In the genomic region with DNA sequence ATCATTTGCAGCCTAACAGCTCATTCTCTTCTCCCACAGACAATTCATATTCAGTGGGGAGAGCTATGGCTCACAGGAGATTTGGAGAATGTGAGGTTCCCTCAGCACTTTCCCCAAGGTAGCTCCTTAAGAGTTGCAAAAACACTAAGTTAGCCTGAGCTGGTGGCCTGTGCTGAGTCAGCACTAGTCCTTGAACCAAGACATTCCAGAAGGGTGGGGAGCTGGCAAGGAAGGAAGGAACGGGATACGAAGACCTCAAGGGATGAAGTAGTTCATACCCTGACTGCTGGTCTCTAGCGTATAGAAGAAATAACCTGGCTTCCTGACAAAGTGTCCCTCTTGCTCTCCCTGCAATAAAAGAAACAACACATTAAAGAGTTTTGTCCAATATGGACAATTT, we compare ENCODE assay signal across 30 mouse cellular contexts.
A peak's percentile ranks its signal among the peaks of the same experiment; 100 is the strongest.
DNase-seq lines count a peak whose midpoint lies in the region; ATAC-seq lines count a peak whose summit lies in the region.
"Had no signal": no experiment of that assay in that cellular context is flagged by ENCODE, and none has a peak within 500 bp of the region (broad histone marks: within the 10 kb centered on the region; RNA-seq: fewer than 3 reads in every experiment).

No protein-coding gene starts in this region.

- no peak for ATAC-seq in kidney, embryonic 15.5 days (replicated peaks; ENCODE audit: low FRiP score)
- ATAC-seq: activated CD4-positive, CD25-positive, alpha-beta regulatory T cell, adult 4 months; CD4-positive, CD25-positive, alpha-beta regulatory T cell, adult 4 months; forebrain, embryonic 14.5 days; forebrain, postnatal 0 days; hindbrain, postnatal 0 days; inflammation-experienced regulatory T-cells, adult 6 months; intestine, embryonic 16.5 days had no signal

- no peak overlapping the region for H3K27ac ChIP-seq in kidney, embryonic 15.5 days
- H3K27ac ChIP-seq: embryonic facial prominence, embryonic 12.5 days; embryonic facial prominence, embryonic 15.5 days; gastrocnemius, adult 2 months; heart, embryonic 13.5 days; hindbrain, embryonic 14.5 days; hindbrain, postnatal 0 days had no signal

- no peak overlapping the region for H3K4me3 ChIP-seq in kidney, embryonic 15.5 days (replicated peaks)
- H3K4me3 ChIP-seq: embryonic facial prominence, embryonic 12.5 days; embryonic facial prominence, embryonic 15.5 days; gastrocnemius, adult 2 months; heart, embryonic 13.5 days had no signal

- H3K27me3 ChIP-seq in kidney, embryonic 15.5 days, result no peaks in the 10 kb centered on the region
- H3K27me3 ChIP-seq: embryonic facial prominence, embryonic 12.5 days; embryonic facial prominence, embryonic 15.5 days; heart, embryonic 13.5 days had no signal

- no peaks in the 10 kb centered on the region for H3K9me3 ChIP-seq in kidney, embryonic 15.5 days (replicated peaks)
- H3K9me3 ChIP-seq: embryonic facial prominence, embryonic 12.5 days; embryonic facial prominence, embryonic 15.5 days; heart, embryonic 13.5 days had no signal

- H3K36me3 ChIP-seq in kidney, embryonic 15.5 days, result no peaks in the 10 kb centered on the region
- H3K36me3 ChIP-seq: embryonic facial prominence, embryonic 12.5 days; embryonic facial prominence, embryonic 15.5 days; G1E; heart, embryonic 13.5 days had no signal

- DNase-seq in adrenal gland, postnatal 10 days, result peak; percentile 10
- DNase-seq in adrenal gland, postnatal 36 days, result no peak
- DNase-seq in testis, postnatal 14 days (ENCODE audit: low spot score), result peak; percentile 38
- no peak for DNase-seq in testis, postnatal 10 days (ENCODE audit: low spot score)
- peak; percentile 11 for DNase-seq in NIH3T3 (ENCODE audit: low read depth)
- no peak for DNase-seq in left cerebral cortex, adult 8-10 months (ENCODE audit: low spot score in 2 of 2)
- DNase-seq: adrenal gland, adult 8-10 months; cerebellum, adult 11 months; cerebellum, adult 2 months; cerebellum, adult 9-11 months; cerebellum, postnatal 25 days; forebrain, postnatal 0 days; gastrocnemius, adult 2 months; gastrocnemius, postnatal 14 days; heart, adult 18-20 months; heart, postnatal 14 days; heart, postnatal 4 days; kidney, adult 18-20 months had no signal

- no peak overlapping the region for H3K4me2 ChIP-seq in kidney, embryonic 15.5 days
- H3K4me2 ChIP-seq: embryonic facial prominence, embryonic 12.5 days; embryonic facial prominence, embryonic 15.5 days; heart, embryonic 13.5 days; hindbrain, embryonic 14.5 days had no signal

- WGBS in kidney, embryonic 15.5 days, result 56% methylated on average over 3 of the region's 3 CpGs

- H3K4me1 ChIP-seq in kidney, embryonic 15.5 days, result no peaks in the 10 kb centered on the region
- H3K4me1 ChIP-seq: heart, embryonic 13.5 days had no signal

- H3K9ac ChIP-seq in kidney, embryonic 15.5 days, result no peak overlapping the region
- H3K9ac ChIP-seq: embryonic facial prominence, embryonic 12.5 days; embryonic facial prominence, embryonic 15.5 days; forebrain, postnatal 0 days; heart, embryonic 13.5 days; hindbrain, embryonic 14.5 days had no signal

Comparison
In these comparisons a context has a peak if more than half of its experiments do, and no peak if none do; other contexts are left out.
1. DNase-seq: peak in adrenal gland, postnatal 10 days (single experiment), testis, postnatal 14 days (single experiment) and NIH3T3 (single experiment); none in adrenal gland, postnatal 36 days (0 of 2), testis, postnatal 10 days (single experiment) and left cerebral cortex, adult 8-10 months (0 of 2).